Mouse (Mus musculus): ENCODE measurements around the gene Atf6. TPM values are rescaled to one million over a fixed set of nuclear protein-coding genes. Genes with fewer than 3 reads are reported as not detected.

Gene Atf6
- total and polyA plus RNA-seq, 2 experiments: 14.3 to 30.1 TPM

GRCm38 (mm10) chr1:170656518-170657227 is 210.9 kb downstream of the Atf6 start:
- Histone ChIP-seq H3K9ac (ENCODE audit: low read depth, low read length) (no peak overlapping the region), H3K27ac (replicated peaks; ENCODE audit: insufficient read depth, low read depth, low read length) (no peak overlapping the region), H3K27me3 (ENCODE audit: control insufficient read depth, insufficient read depth, low read length) (no peaks in the 10 kb centered on the region), H3K4me3 (ENCODE audit: insufficient read depth, low read depth, low read length) (no peak overlapping the region), H3K36me3 (ENCODE audit: control insufficient read depth, insufficient read depth, low read length) (no peaks in the 10 kb centered on the region), H3K4me1 (ENCODE audit: control insufficient read depth, insufficient read depth, low read length) (peaks cover 5% of the 10 kb centered on the region; the same call in 1 of the 2 replicates), H3K79me2 (ENCODE audit: control insufficient read depth, insufficient read depth, low read length) (no peaks in the 10 kb centered on the region)
- WGBS: 48% methylated on average over 11 of the region's 11 CpGs
- DNase-seq (ENCODE audit: extremely low read depth, low read depth, low spot score): peak; percentile 90
- TF ChIP-seq CTCF (IDR thresholded peaks at IDR 0.05; ENCODE audit: low read depth, low read length) (no peak), POLR2A (IDR thresholded peaks at IDR 0.05; ENCODE audit: extremely low read depth, insufficient read depth, low read length) (no peak)

GRCm38 (mm10) chr1:170655280-170655917 is 212.2 kb downstream of the Atf6 start:
- no peaks in the 10 kb centered on the region for H3K36me3 ChIP-seq (ENCODE audit: control insufficient read depth, insufficient read depth, low read length)
- no peak overlapping the region for H3K27ac ChIP-seq (replicated peaks; ENCODE audit: insufficient read depth, low read depth, low read length)
- no peak for DNase-seq (ENCODE audit: extremely low read depth, low read depth, low spot score)
- peaks cover 5% of the 10 kb centered on the region; the same call in 1 of the 2 replicates for H3K4me1 ChIP-seq (ENCODE audit: control insufficient read depth, insufficient read depth, low read length)
- no peaks in the 10 kb centered on the region for H3K27me3 ChIP-seq (ENCODE audit: control insufficient read depth, insufficient read depth, low read length)
- 82% methylated on average over 5 of the region's 5 CpGs for WGBS
- H3K79me2 ChIP-seq (ENCODE audit: control insufficient read depth, insufficient read depth, low read length): no peaks in the 10 kb centered on the region
- no peak overlapping the region for H3K4me3 ChIP-seq (ENCODE audit: insufficient read depth, low read depth, low read length)
- no peak overlapping the region for H3K9ac ChIP-seq (ENCODE audit: low read depth, low read length)
- no peak for TF ChIP-seq CTCF (IDR thresholded peaks at IDR 0.05; ENCODE audit: low read depth, low read length)
- no peak for TF ChIP-seq POLR2A (IDR thresholded peaks at IDR 0.05; ENCODE audit: extremely low read depth, insufficient read depth, low read length)

Other genes starting within 250 kb of the Atf6 start
- 0.37 and 0.67 TPM in 2 replicates for gene Olfml2b, start 223.2 kb downstream of the Atf6 start, total RNA-seq (2014; rRNA removed)
- 0.44 and 0.46 TPM in 2 replicates for gene Olfml2b, start 223.2 kb downstream of the Atf6 start, polyA plus RNA-seq (2012; rRNA removed)
- 0.67 and 0.74 TPM in 2 replicates for gene Gm26620, start 17.3 kb upstream of the Atf6 start, total RNA-seq (2014; rRNA removed)
- 0.59 and 1.1 TPM in 2 replicates for gene Gm26620, start 17.3 kb upstream of the Atf6 start, polyA plus RNA-seq (2012; rRNA removed)
- 30.4 and 36.2 TPM in 2 replicates for gene Dusp12, start 17.8 kb upstream of the Atf6 start, total RNA-seq (2014; rRNA removed)
- 12.7 and 17.2 TPM in 2 replicates for gene Dusp12, start 17.8 kb upstream of the Atf6 start, polyA plus RNA-seq (2012; rRNA removed)
- gene Fcrlb, start 45.2 kb upstream of the Atf6 start, total RNA-seq (2014; rRNA removed): 0.18 and 0.20 TPM in 2 replicates
- 0.11 TPM in 1 of 2 replicates, not detected in the other for gene Fcrlb, start 45.2 kb upstream of the Atf6 start, polyA plus RNA-seq (2012; rRNA removed)
- gene Fcrla, start 59.8 kb upstream of the Atf6 start, total RNA-seq (2014; rRNA removed): 0.83 and 1.1 TPM in 2 replicates
- 0.37 and 1.1 TPM in 2 replicates for gene Fcrla, start 59.8 kb upstream of the Atf6 start, polyA plus RNA-seq (2012; rRNA removed)
- gene Fcgr2b, start 108.8 kb upstream of the Atf6 start, total RNA-seq (2014; rRNA removed): 56.6 and 68.7 TPM in 2 replicates
- 18.6 and 34.9 TPM in 2 replicates for gene Fcgr2b, start 108.8 kb upstream of the Atf6 start, polyA plus RNA-seq (2012; rRNA removed)
- 8.4 and 10.3 TPM in 2 replicates for gene Fcgr4, start 151.1 kb upstream of the Atf6 start, total RNA-seq (2014; rRNA removed)
- gene Fcgr4, start 151.1 kb upstream of the Atf6 start, polyA plus RNA-seq (2012; rRNA removed): 3.1 and 4.5 TPM in 2 replicates
- gene Fcgr3, start 197.2 kb upstream of the Atf6 start, total RNA-seq (2014; rRNA removed): 11.5 and 14.5 TPM in 2 replicates
- gene Fcgr3, start 197.2 kb upstream of the Atf6 start, polyA plus RNA-seq (2012; rRNA removed): 2.6 and 4.5 TPM in 2 replicates
- gene Cfap126, start 246.1 kb upstream of the Atf6 start, total RNA-seq (2014; rRNA removed): 0.13 and 0.37 TPM in 2 replicates
- gene Cfap126, start 246.1 kb upstream of the Atf6 start, polyA plus RNA-seq (2012; rRNA removed): 1.5 and 3.5 TPM in 2 replicates

All from liver, adult 2 months (tissue).